Mouse (Mus musculus) myocyte (in vitro differentiated cells): ENCODE results near the gene St3gal5.

Experiments
- CEBPB ChIP-seq: IDR thresholded peaks from 2 replicates; pipeline ENCODE4 v1.6.1; 2011; ENCODE audit warnings: mild to moderate bottlenecking, moderate library complexity; ENCODE audit not compliant: poor library complexity, insufficient read depth, severe bottlenecking
- E2F4 ChIP-seq: IDR thresholded peaks from one replicate; pipeline ENCODE4 v1.6.1; 2011; ENCODE audit warnings: mild to moderate bottlenecking, control low read depth, moderate library complexity; ENCODE audit not compliant: insufficient read depth
- MAX ChIP-seq: IDR thresholded peaks from one replicate; pipeline ENCODE4 v1.6.1; 2011; ENCODE audit warnings: low read depth, mild to moderate bottlenecking, control low read depth
- MYOD1 ChIP-seq, 3 experiments: IDR thresholded peaks; one replicate each; pipeline ENCODE4 v1.6.1; 2011; ENCODE audit warnings: control low read depth in 2 of 3, low read depth in 2 of 3, mild to moderate bottlenecking in 2 of 3, moderate library complexity in 1 of 3; ENCODE audit not compliant: insufficient read length in 2 of 3, control insufficient read depth in 1 of 3
- MYOG ChIP-seq, 3 experiments: IDR thresholded peaks; one replicate each; pipeline ENCODE4 v1.6.1; 2011; ENCODE audit warnings: control low read depth in 2 of 3, low read depth in 2 of 3, mild to moderate bottlenecking in 2 of 3; ENCODE audit not compliant: insufficient read length in 2 of 3, control insufficient read depth in 1 of 3, insufficient read depth in 1 of 3
- POLR2A ChIP-seq: IDR thresholded peaks from one replicate; pipeline ENCODE4 v1.6.1; 2011; ENCODE audit warnings: low read depth, mild to moderate bottlenecking, control low read depth, moderate library complexity; ENCODE audit not compliant: insufficient read length
- POLR2AphosphoS2 ChIP-seq: IDR thresholded peaks from one replicate; pipeline ENCODE4 v1.6.1; 2011; ENCODE audit warnings: low read depth, control low read depth; ENCODE audit not compliant: insufficient read length
- REST ChIP-seq: IDR thresholded peaks from one replicate; pipeline ENCODE4 v1.6.1; 2011; ENCODE audit warnings: mild to moderate bottlenecking, control low read depth, moderate library complexity; ENCODE audit not compliant: insufficient read depth, insufficient read length
- SRF ChIP-seq: IDR thresholded peaks from one replicate; pipeline ENCODE4 v1.6.1; 2011; ENCODE audit warnings: low read depth; ENCODE audit not compliant: control insufficient read depth, insufficient read length
- TCF12 ChIP-seq: IDR thresholded peaks from one replicate; pipeline ENCODE4 v1.6.1; 2011; ENCODE audit warnings: mild to moderate bottlenecking, control low read depth; ENCODE audit not compliant: poor library complexity, insufficient read depth, severe bottlenecking
- TCF3 ChIP-seq: IDR thresholded peaks from one replicate; pipeline ENCODE4 v1.6.1; 2011; ENCODE audit warnings: low read depth, control low read depth; ENCODE audit not compliant: insufficient read length
- USF1 ChIP-seq: IDR thresholded peaks from one replicate; pipeline ENCODE4 v1.6.1; 2011; ENCODE audit warnings: low read depth, mild to moderate bottlenecking, control low read depth, moderate library complexity

DNA sequence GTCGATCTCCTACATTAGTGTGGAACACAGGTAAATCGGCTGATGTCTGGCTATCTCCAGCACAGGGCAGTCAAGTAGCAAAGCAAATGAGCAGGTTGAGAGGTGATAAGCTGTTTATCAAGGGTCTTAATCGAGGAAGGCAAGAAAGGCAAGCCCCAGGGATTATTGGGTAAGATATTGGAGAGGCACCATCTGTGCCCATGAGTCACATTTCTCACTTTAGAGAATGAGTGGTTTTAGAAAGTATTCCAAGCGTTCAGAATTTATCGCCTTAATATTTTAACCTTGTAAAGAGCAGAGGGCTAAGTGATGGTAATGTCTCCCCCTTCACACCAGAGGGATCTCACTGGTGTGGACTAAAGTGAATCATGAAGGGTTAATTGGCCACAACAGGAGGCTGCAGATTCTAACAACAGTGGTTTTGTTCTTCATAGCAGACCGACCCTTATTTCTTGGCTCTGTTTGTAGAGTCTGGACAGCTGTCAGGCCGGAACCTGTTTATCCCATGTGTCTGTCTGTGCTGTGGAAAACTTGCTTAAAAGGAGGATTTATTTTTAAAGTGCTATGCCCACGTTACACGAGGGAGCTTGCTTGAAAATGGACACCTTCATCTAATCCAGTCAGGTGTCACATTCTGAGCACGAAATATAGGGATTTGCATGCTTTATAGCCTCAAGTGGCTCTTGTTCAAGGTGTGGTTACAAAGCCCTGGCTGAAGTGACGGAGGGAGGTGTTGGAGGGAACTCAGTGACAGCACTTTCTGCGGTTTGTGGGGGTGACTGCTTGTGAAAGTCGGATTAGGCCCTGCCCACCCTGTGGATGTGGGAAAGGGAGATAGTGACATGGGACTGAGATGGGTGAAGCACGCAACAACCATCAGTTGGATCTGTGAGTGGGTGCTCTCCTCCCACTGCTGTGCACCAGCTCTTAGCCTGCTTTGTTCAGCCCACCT lies 11.8 kb downstream of the St3gal5 start:
- TF ChIP-seq POLR2A, result no peak
- TF ChIP-seq USF1, result no peak
- TF ChIP-seq MYOG (IDR thresholded peaks at IDR 0.05; ENCODE audit: control insufficient read depth in 1 of 3, insufficient read depth in 1 of 3, insufficient read length in 2 of 3, low read depth in 2 of 3), result peak in 2 of 3 experiments; percentile 60 to 76
- TF ChIP-seq TCF12, result peak; percentile 70
- no peak for TF ChIP-seq POLR2AphosphoS2
- no peak for TF ChIP-seq E2F4
- no peak for TF ChIP-seq MAX
- TF ChIP-seq MYOD1 (IDR thresholded peaks at IDR 0.05; ENCODE audit: control insufficient read depth in 1 of 3, insufficient read length in 2 of 3, low read depth in 2 of 3), result peak; percentile 79 to 81 (median 79)
- no peak for TF ChIP-seq SRF
- TF ChIP-seq REST, result no peak
- peak; percentile 24 for TF ChIP-seq TCF3
- TF ChIP-seq CEBPB, result peak; percentile 74
